Mouse (Mus musculus) cerebellum, adult 9-10 months (tissue): ENCODE measurements around the gene Gtdc1.

Source experiments
- DNase-seq: peaks from one replicate; pipeline ENCODE4 v3.0.0; 2022

Gtdc1 gene

DNA sequence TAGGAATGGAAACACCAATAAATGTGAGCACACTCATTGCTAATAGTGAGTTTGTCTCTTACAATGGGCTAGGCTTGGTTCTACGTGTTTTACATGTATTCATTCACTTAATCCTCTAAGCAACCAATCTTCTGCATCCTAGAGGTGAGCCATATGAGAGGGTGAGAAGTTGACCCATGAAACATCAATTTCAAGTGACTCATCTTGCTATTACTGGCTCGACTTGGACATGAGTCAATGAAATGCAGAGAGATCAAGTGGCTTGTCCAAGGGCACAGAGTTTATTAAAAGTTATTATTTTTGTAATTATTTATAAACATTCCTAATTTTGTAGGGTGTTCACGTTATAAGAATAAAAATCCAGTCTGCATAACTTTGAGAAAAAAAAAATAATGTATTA is 408.2 kb downstream of the Gtdc1 start:
- DNase-seq = no peak

- DNase-seq = no peak
Observed at GRCm38 (mm10) chr2:44518085-44518484, 409.4 kb downstream of the Gtdc1 start.
